Mouse (Mus musculus): ENCODE results near the gene Gm10644. TPM values are rescaled to one million over a fixed set of nuclear protein-coding genes. Genes with fewer than 3 reads are reported as not detected.

Gene Gm10644
- polyA plus RNA-seq, 1 experiment = 0.56 TPM

DNA sequence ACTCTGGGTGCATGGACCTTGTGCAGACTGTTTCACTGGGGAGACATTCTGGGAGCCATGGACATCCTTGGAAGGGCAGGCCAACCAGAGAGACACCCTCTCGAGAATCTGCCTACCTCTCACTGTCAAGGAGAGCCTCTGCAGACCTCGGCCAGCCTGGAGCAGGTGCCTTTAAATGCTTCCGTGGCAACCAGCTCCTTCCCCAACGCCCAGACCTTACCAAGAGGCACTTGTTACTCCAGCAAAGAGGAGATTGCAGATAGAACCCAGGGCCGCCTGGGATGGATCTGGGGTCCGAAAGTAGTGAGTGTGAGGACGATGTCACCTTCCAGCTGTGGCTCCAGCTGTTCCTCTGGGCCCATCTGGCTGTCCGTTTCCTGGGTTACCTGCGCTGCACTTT is 23.2 kb upstream of the Gm10644 start:
- Histone ChIP-seq H3K27ac (ENCODE audit: insufficient read depth, low read length) (0 out of 2 replicates have a peak overlapping the region, but pooled peaks have one; percentile 19), H3K4me1 (ENCODE audit: control insufficient read depth, insufficient read depth, low read length) (peaks cover 51% of the 10 kb centered on the region), H3K27me3 (ENCODE audit: control insufficient read depth, insufficient read depth, low read length) (no peaks in the 10 kb centered on the region), H3K4me3 (replicated peaks; ENCODE audit: insufficient read depth, low read depth, low read length) (no peak overlapping the region)
- 49% methylated on average over 9 of the region's 9 CpGs for WGBS
- no peak for DNase-seq
- no peak for TF ChIP-seq POLR2A (IDR thresholded peaks at IDR 0.05; ENCODE audit: borderline replicate concordance, insufficient read depth, low read length)
- TF ChIP-seq CTCF (IDR thresholded peaks at IDR 0.05; ENCODE audit: borderline replicate concordance, insufficient read depth, low read depth, low read length) = no peak

DNA sequence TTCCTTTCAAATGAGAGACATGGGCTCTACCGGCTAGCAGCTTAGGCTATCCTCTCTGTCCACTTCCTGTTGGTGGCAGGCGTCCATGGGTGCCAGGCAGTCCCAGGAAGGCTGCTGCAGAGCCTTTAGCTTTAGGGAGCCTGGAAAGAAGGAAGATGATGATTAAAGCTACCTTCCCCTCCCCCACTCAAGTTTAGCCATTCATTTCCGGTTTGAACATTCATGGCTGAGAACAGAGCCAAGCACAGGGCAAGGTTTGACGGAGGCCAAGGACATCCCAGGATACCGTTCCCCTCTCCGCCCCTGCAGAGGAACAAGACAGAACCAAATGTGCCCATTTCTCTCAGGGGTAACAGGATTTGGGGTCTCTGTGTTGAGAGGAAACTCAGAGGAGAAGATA is 22.6 kb upstream of the Gm10644 start:
- DNase-seq = no peak
- Histone ChIP-seq H3K27ac (ENCODE audit: insufficient read depth, low read length) (peak overlapping the region; percentile 28; the same call in 1 of the 2 replicates), H3K27me3 (ENCODE audit: control insufficient read depth, insufficient read depth, low read length) (no peaks in the 10 kb centered on the region), H3K4me1 (ENCODE audit: control insufficient read depth, insufficient read depth, low read length) (peaks cover 51% of the 10 kb centered on the region), H3K4me3 (replicated peaks; ENCODE audit: insufficient read depth, low read depth, low read length) (peak overlapping the region; percentile 48)
- WGBS = 5% methylated on average over 6 of the region's 6 CpGs
- TF ChIP-seq CTCF (IDR thresholded peaks at IDR 0.05; ENCODE audit: borderline replicate concordance, insufficient read depth, low read depth, low read length) (no peak), POLR2A (IDR thresholded peaks at IDR 0.05; ENCODE audit: borderline replicate concordance, insufficient read depth, low read length) (no peak)

DNA sequence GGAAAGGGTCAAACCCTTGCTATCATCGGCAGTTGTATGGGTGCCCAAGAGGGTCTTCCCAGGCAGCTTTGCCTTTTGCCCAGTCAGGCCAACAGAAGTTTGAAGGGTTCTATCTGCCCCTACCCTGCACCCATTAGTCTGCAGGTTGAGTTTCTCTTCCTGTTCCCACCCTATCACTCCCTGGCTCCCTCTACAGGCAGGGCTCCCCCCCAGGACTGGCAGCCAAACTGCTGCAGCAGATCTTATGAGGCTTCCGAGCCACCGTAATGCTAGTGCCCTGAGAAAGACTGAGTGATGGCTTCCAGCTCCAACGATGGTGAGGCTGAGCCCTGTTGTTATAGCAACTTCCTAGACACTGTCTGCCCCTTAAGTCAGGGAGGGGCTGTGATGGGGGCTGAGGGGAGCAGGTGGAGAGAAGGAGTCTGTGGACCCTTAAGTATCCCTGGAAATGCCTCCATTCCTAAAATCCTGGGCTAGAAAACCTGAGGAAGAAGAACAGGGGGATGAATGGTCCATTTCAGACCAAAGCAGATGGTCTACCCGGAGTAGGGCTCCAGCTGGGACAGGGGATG is 21.9 kb upstream of the Gm10644 start:
- Histone ChIP-seq H3K27me3 (ENCODE audit: control insufficient read depth, insufficient read depth, low read length) (no peaks in the 10 kb centered on the region), H3K27ac (ENCODE audit: insufficient read depth, low read length) (peak overlapping the region; percentile 28; the same call in 1 of the 2 replicates), H3K4me1 (ENCODE audit: control insufficient read depth, insufficient read depth, low read length) (peaks cover 51% of the 10 kb centered on the region), H3K4me3 (replicated peaks; ENCODE audit: insufficient read depth, low read depth, low read length) (no peak overlapping the region)
- no peak for TF ChIP-seq POLR2A (IDR thresholded peaks at IDR 0.05; ENCODE audit: borderline replicate concordance, insufficient read depth, low read length)
- TF ChIP-seq CTCF (IDR thresholded peaks at IDR 0.05; ENCODE audit: borderline replicate concordance, insufficient read depth, low read depth, low read length) = no peak
- WGBS = 50% methylated on average over 5 of the region's 5 CpGs
- DNase-seq = no peak

DNA sequence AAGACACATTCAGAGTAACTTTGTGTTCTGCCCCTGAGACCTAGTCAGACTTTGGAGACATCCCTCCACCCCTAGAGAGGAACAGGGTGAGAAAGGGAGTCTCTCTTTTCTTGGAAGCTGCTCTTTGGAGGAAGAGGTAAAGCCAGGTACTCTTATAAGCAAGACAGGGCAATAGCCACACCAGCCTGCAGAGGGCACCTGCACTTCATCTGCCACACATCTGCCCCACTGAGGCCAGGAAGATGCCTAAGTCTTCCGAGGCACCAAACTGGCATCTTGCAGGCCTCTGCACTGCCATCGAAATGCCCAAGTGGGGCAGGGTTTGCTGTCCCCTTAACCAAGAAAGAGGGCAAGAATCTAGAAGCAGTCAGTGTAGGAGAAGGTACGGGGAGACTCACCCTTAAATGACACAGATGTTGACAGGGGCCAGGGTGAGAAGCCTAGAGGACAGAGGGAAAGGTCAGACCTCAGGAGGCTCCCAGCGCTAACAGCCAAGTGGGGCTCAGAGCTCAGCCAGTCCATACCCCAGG is 21.2 kb upstream of the Gm10644 start:
- H3K4me1 ChIP-seq (ENCODE audit: control insufficient read depth, insufficient read depth, low read length) = peaks cover 45% of the 10 kb centered on the region
- H3K27me3 ChIP-seq (ENCODE audit: control insufficient read depth, insufficient read depth, low read length) = no peaks in the 10 kb centered on the region
- no peak overlapping the region for H3K27ac ChIP-seq (ENCODE audit: insufficient read depth, low read length)
- no peak overlapping the region for H3K4me3 ChIP-seq (replicated peaks; ENCODE audit: insufficient read depth, low read depth, low read length)
- DNase-seq = no peak
- TF ChIP-seq POLR2A (IDR thresholded peaks at IDR 0.05; ENCODE audit: borderline replicate concordance, insufficient read depth, low read length) (no peak), CTCF (IDR thresholded peaks at IDR 0.05; ENCODE audit: borderline replicate concordance, insufficient read depth, low read depth, low read length) (0 out of 2 replicates have a peak, but pooled peaks have one; percentile 27)
- 74% methylated on average over 4 of the region's 4 CpGs for WGBS

DNA sequence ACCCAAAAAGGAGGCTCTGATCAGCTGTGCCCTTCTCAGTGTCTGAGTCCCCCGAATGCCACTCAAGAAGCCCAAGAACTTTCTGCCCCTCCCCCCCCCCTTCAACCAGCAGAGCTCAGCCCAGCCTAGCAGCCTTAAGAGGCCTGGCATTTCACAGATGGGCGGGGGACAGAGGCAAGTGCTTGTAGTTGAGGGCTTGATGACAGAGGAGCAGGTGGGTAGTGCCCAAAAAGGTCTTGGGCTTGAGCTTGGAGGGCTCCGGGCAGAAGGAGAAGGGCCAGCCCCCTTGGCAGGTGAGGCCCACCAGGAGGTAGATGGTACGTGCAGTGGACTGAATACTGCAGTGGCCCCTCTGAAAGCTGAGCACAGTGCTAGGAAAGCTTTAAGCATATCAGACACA is 19.5 kb upstream of the Gm10644 start:
- 45% methylated on average over 4 of the region's 4 CpGs for WGBS
- Histone ChIP-seq H3K4me3 (replicated peaks; ENCODE audit: insufficient read depth, low read depth, low read length) (peak overlapping the region; percentile 14), H3K4me1 (ENCODE audit: control insufficient read depth, insufficient read depth, low read length) (peaks cover 30% of the 10 kb centered on the region), H3K27ac (ENCODE audit: insufficient read depth, low read length) (no peak overlapping the region), H3K27me3 (ENCODE audit: control insufficient read depth, insufficient read depth, low read length) (no peaks in the 10 kb centered on the region)
- TF ChIP-seq CTCF (IDR thresholded peaks at IDR 0.05; ENCODE audit: borderline replicate concordance, insufficient read depth, low read depth, low read length) (no peak), POLR2A (IDR thresholded peaks at IDR 0.05; ENCODE audit: borderline replicate concordance, insufficient read depth, low read length) (no peak)
- DNase-seq = no peak

DNA sequence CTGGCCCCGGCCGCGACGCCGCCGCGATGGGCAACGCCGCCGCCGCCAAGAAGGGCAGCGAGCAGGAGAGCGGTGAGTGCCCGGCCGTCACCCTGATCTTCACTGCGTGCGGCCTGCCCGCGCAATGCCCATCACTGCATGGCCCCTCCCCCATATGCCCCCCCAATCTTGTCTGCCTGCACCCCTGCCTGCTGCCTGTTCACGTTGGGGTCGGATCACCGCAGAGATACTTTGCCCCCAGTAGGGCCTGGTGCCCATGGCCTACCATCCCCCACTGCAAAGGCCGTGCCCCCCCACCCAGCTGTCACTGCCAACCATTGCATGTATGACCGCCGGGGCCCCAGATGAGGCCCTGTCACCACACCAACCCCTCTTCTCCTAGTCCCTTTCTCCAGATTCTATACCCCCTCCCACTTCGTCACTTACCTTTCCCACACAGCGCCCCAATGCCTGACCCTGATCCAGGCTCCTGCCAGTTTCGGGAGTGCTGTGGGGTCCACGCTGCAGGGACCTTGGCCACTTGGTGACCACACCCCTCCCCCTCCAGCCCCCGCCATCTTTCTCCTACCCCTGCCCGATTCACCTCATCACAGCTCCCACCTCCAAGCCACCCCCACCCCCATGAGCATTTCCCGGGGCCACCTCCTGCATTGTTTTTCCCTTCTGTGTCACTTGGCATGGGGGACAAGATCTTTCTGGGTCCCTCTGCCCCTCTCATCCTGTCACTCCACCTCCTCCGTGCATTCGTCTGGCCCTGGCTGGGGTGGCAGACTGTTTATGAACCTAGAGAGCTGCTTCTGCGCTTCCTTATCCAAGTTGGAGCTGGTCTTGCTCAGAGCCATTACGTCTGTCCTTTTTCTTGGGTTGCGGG is 18.4 kb upstream of the Gm10644 start:
- Histone ChIP-seq H3K27me3 (ENCODE audit: control insufficient read depth, insufficient read depth, low read length) (no peaks in the 10 kb centered on the region), H3K27ac (ENCODE audit: insufficient read depth, low read length) (peak overlapping the region; percentile 67), H3K4me1 (ENCODE audit: control insufficient read depth, insufficient read depth, low read length) (peaks cover 21% of the 10 kb centered on the region), H3K4me3 (replicated peaks; ENCODE audit: insufficient read depth, low read depth, low read length) (peak overlapping the region; percentile 61)
- DNase-seq = peak; percentile 51 to 52
- 2% methylated on average over 37 of the region's 37 CpGs for WGBS
- no peak for TF ChIP-seq CTCF (IDR thresholded peaks at IDR 0.05; ENCODE audit: borderline replicate concordance, insufficient read depth, low read depth, low read length)
- TF ChIP-seq POLR2A (IDR thresholded peaks at IDR 0.05; ENCODE audit: borderline replicate concordance, insufficient read depth, low read length) = no peak

DNA sequence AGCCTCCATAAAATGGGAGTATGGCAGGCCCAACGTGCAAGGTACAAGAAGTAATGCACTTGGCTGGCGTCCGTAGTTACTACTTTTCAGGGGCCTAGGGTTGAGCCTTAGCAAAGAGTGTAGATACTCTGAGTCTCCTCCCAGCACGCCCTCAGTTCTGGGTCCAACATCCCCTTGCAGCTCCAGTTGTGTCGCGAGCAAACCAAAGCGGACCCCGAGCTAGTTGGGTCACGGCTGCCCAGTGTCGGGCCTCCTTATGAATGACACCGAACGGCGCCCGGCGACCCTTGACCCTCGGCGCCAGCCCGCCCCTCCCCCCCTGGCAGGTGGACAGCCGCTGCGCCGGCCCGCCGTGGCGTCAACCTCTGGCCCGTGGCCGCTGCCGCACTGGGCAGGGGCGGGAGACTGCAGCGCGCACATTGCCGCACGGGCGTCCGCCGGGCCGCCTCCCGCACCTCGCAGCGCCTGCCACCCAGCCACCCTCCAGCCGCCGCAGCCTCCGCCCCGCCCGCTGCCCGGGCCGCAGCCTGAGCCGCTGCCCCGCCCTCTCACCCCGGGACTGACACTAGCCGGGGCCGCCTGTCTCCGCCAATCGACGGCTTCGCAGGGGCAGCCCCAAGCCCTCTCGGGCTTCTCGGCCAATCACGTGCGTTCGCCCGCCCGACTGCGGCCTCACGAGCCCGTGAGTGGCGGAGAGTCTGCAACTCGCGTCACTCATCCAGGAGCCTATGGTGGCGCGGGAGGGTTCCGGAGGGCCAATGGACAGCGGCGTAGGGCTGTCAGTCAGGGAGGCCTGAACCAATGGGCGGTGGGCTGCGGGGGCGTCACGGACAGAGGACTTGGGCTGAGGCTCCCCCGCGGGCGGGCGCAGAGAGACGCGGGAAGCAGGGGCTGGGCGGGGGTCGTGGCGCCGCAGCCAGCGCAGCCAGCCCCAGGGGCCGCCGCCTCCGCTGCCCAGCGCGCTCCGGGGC is 17.4 kb upstream of the Gm10644 start, which contains the start of gene Prkaca:
Prkaca (plus strand) TSS at position 844 of the 971 bp plus-strand sequence.
- Histone ChIP-seq H3K27ac (ENCODE audit: insufficient read depth, low read length) (peak within 1 kb of the TSS; percentile 70), H3K4me1 (ENCODE audit: control insufficient read depth, insufficient read depth, low read length) (peaks cover 12% of the 10 kb centered on the region), H3K4me3 (replicated peaks; ENCODE audit: insufficient read depth, low read depth, low read length) (peak within 1 kb of the TSS; percentile 78), H3K27me3 (ENCODE audit: control insufficient read depth, insufficient read depth, low read length) (no peaks in the 10 kb centered on the region)
- TF ChIP-seq CTCF (IDR thresholded peaks at IDR 0.05; ENCODE audit: borderline replicate concordance, insufficient read depth, low read depth, low read length) = no peak
- peak; percentile 59 for TF ChIP-seq POLR2A (IDR thresholded peaks at IDR 0.05; ENCODE audit: borderline replicate concordance, insufficient read depth, low read length)
- DNase-seq = peak; percentile 98 to 100
- under 1% methylated on average over 81 of the region's 94 CpGs for WGBS
